Mouse (Mus musculus) layer of hippocampus, adult 18-20 months (tissue): ENCODE measurements around the gene Thra. TPM values are rescaled to one million over a fixed set of nuclear protein-coding genes. Genes with fewer than 3 reads are reported as not detected.
A peak's percentile ranks its signal among the peaks of the same experiment; 100 is the strongest.

Experiments used
- DNase-seq, 2 experiments: peaks; one replicate each; pipeline ENCODE4 v3.0.0; 2022; ENCODE audit warnings: low spot score in 2 of 2
- total RNA-seq, 2 experiments: library from RNA; stranded (reverse); gene quantifications; 2 replicates each; pipeline ENCODE4 v1.2.3; 2021

Gene Thra
- total RNA-seq, 2 experiments from 2014 or later: 1,110 to 1,111 TPM

- DNase-seq: no peak
These were observed 4.1 kb downstream of the Thra start for GRCm38 (mm10) chr11:98744456-98745019.

- DNase-seq: no peak
These were observed 5.8 kb downstream of the Thra start for GRCm38 (mm10) chr11:98745932-98746853.

- peak; percentile 95 to 98 for DNase-seq
These were observed 6.6 kb downstream of the Thra start for GRCm38 (mm10) chr11:98746855-98747693.

GRCm38 (mm10) chr11:98747804-98748505 lies 7.5 kb downstream of the Thra start:
- peak in 1 of 2 experiments; percentile 55 for DNase-seq

DNA sequence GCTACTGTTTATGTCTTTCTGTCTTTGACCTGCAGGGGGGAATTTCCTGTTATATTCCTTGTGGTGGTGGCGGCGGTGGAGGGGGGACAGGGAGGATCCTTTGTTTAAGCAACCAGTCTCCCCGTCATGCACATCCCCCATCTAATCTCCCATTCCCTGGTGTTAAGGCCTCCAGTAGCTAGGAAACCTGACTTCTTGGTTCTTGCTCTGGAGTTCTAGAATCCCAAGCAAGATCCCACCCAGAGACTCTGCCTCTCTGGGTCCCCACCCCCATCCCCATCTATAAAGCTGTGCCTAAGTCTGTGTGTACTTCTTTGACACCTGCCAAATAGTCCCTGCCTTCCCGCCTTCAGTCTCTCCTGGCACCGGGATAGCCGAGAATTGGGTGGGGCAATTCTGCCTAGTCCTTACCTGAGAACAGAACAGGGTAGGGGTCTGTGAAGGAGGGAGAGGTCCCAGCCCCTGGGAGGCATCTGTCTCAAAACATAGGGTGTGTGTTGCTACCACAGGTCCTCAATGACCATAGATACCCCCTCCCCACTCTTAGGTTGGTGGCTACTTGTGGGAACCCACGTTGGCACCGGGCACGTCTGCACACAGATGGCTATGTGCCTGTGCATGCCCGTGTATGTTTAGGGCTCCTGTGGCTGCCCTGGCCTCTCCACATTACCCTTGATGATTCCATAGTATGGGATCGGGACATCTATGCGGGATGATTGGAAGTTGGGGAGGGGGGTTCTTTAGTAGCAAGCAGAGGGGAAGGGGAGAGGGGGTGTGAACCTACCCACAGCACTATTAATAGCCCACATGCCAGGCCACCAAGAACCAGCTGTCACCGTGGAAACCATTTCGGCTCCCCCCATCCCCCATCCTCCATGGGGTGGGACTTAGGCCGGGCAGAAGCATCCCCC lies 8.3 kb downstream of the Thra start:
- DNase-seq: peak in 1 of 2 experiments; percentile 53

- peak in 1 of 2 experiments; percentile 50 for DNase-seq
These were observed 9.3 kb downstream of the Thra start for GRCm38 (mm10) chr11:98749716-98750115.

GRCm38 (mm10) chr11:98750351-98751201 lies 10.1 kb downstream of the Thra start:
- peak; percentile 76 to 87 for DNase-seq

- DNase-seq: peak in 1 of 2 experiments; percentile 3
These were observed 10.9 kb downstream of the Thra start for GRCm38 (mm10) chr11:98751221-98751782.

- no peak for DNase-seq
These were observed 12.2 kb downstream of the Thra start for GRCm38 (mm10) chr11:98752562-98753140.

DNA sequence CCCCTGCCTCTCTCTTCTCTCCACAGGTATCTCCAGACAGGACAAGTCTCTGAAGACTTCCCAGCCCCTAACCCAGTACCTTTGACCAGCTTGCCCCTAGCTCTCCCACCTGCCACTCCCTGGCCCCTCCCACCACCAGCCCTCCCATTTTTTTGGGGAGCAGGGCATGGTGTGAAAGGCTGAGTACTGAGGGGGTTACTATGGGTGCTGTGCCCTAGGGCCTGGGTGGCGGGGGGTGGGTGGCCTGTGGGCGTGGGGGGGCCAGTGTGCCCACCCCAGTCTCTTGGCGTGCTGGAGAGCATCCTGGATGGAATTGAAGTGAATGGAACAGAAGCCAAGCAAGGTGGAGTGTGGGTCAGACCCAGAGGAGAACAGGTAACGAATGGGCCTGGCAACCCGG lies 12.8 kb downstream of the Thra start:
- DNase-seq: no peak

DNA sequence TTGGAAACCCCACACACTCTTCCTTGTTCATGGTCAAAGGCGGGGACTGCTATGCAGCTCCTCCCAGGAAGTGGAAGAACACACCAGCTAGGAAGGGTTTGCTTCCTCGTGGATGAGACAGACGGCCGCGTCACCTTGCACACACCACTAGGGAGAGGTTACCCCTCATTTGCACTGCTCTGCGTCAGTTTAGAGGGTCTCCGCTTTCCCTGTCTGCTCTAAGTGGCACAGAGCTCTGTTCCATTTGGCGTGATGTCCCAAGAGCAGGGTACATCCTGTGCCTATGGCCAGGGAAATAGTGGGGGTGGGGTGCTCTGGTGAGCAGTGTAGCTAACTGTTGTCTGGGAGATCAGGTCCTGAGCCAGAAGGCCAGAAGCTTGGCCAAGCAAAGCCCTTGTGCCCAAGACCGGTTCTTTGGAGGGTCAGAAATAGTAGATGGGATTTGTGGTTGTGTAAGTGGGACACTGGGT lies 13.7 kb downstream of the Thra start:
- peak in 1 of 2 experiments; percentile 59 for DNase-seq

GRCm38 (mm10) chr11:98754621-98755181 lies 14.3 kb downstream of the Thra start:
- DNase-seq: peak; percentile 51 to 77

DNA sequence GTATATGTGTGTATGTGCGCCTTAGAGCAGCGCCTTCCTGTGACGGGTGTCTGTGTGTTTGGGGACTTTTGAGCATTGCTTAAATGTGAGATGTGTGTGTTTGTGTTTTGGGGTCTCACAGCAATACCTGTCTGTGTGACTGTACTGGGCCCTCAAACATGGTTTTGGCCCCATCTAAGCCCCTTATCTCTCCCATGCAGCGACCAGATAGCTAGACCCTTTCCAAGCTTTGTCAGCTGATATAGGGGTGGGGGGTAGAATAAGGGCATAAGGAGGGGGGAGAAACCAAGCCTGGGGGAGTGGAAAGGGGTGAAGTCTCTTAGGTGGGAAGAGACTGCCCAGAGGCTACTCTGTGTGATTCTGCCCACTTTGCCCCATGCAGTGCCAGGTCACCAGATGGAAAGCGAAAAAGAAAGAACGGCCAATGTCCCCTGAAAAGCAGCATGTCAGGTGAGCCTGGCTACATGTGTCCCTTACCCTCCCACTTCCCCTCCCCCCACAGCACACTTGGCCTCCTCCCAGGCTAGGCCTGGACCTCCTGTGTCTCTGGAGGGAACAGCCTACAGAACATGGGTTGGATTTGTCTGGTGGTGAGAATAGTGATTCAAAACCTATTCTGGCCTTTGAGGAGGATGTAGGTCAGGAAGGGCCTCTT lies 15.4 kb downstream of the Thra start:
- no peak for DNase-seq

GRCm38 (mm10) chr11:98756711-98757110 lies 16.3 kb downstream of the Thra start:
- DNase-seq: no peak

DNA sequence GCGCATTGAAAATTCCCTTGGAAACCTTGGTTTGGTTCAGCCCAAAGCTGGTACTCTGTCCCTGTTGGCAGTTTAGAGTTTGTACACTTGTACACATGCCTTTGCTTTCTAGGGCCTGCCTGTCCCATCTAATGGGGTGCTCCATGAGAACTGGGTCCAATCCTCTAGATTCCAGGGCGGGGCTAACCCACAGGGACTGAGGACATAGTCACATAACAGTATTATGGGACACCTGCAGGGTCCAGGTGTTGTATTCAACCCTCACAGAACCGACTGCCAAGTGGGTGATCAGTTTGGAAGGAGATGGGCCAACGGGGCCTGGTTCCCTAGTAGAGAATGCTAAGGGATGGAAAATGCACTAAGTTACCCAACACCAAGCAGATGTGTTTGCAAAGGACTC lies 21.5 kb downstream of the Thra start:
- DNase-seq: no peak

GRCm38 (mm10) chr11:98762756-98763501 lies 22.5 kb downstream of the Thra start:
- DNase-seq: peak in 1 of 2 experiments; percentile 62

GRCm38 (mm10) chr11:98763502-98763861 lies 23.0 kb downstream of the Thra start:
- no peak for DNase-seq
